Mouse (Mus musculus) spleen, postnatal 14 days (tissue): ENCODE measurements around the gene Fam181a.

Experiments used
- DNase-seq, 2 experiments: peaks; one replicate each; pipeline ENCODE4 v3.0.0; 2021 to 2022; ENCODE audit warnings: low spot score in 2 of 2

The Fam181a gene

GRCm38 (mm10) chr12:103310744-103311267 lies at the start of gene Fam181a:
Gene Fam181a (plus strand): TSS chr12:103310975.
- DNase-seq = no peak

DNA sequence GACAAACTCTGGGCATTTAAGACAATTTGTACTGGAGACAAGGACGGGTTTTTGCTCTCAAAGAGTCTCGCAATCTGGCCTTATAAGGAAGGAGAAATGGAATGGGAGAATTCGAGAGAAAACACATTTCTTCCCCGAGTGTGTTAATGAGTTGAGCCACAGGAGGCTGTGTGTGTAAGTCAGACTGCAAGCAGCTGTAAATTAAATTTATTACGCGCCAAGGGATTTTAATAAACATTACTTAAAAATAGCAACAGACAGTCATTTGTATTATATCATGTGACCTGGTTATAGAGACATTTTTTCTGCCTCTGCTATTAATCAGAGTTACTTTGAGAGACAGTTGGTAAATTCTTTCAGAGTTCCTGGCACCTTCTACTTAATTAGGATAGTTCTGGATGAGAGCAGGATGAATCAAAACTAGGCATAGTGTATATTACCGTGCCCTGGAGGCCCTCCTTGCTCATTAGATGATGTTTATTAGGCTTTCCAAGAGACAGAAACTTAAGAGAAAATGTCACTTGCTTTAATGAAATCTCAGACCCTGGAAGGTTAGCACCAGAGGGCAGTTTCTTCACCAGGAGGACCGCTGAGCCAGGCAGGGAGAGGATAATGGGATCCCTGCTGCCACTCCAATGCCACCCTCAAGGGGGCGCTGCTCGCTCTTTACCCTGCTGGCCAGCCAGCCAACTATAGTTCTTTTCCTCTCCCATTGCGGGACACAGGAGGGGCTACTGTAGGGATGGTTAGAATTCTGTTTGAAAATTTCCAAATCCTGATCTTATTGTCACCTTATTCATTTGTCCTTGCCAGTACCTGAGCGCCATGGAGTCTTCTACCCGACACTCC lies 48.5 kb upstream of the Fam181a start:
- peak in 1 of 2 experiments; percentile 12 for DNase-seq

GRCm38 (mm10) chr12:103266605-103267004 lies 44.2 kb upstream of the Fam181a start:
- no peak for DNase-seq

- DNase-seq = no peak
Observed at GRCm38 (mm10) chr12:103272176-103272575, 38.6 kb upstream of the Fam181a start.

GRCm38 (mm10) chr12:103273051-103273450 lies 37.7 kb upstream of the Fam181a start:
- DNase-seq = peak in 1 of 2 experiments; percentile 12

GRCm38 (mm10) chr12:103273732-103274131 lies 37.0 kb upstream of the Fam181a start:
- DNase-seq = no peak

GRCm38 (mm10) chr12:103276422-103276821 lies 34.4 kb upstream of the Fam181a start:
- no peak for DNase-seq

GRCm38 (mm10) chr12:103281491-103281890 lies 29.3 kb upstream of the Fam181a start:
- no peak for DNase-seq

GRCm38 (mm10) chr12:103281912-103282311 lies 28.9 kb upstream of the Fam181a start:
- DNase-seq = no peak

DNA sequence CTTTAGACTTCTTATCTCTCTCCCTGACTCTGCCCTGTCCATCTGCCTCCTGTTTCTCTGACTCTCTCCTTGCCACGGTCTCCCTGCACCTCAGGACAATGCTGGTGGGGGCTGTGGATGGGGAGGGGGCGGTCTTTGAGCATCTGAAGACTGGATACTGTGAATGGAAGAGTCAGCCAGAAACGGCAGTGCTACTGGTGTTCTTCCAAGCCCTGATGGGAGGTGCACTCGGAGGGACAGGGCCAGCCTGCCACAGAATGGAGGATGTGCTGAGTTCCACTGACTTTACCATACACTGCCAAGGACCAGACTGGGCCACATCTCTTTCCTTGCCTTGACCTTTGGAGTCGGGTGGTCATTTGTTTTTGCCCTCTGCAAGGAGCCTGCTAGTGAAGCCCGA lies 27.8 kb upstream of the Fam181a start:
- DNase-seq = no peak

- DNase-seq = no peak
Observed at GRCm38 (mm10) chr12:103283411-103283810, 27.4 kb upstream of the Fam181a start.

GRCm38 (mm10) chr12:103287276-103287675 lies 23.5 kb upstream of the Fam181a start:
- DNase-seq = no peak

DNA sequence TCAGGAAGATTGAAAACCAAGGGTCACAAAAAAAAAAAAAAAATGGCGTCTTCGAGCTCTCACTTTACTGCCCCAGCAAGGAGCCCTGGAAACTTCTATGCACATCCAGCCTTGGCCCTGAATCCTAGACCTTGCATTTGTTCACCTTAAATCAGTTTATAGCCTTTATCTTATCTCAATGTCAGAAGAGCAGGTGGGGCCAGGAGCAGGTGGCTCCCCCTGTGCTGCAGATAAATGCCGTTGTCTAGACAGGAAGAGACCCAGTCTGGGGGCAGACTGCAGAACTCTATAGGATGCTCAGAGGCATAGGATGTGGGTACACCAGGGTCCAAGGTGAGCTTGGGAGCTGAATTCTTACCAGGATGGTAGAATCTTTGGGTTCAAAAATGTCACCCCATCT lies 18.4 kb upstream of the Fam181a start:
- no peak for DNase-seq

DNA sequence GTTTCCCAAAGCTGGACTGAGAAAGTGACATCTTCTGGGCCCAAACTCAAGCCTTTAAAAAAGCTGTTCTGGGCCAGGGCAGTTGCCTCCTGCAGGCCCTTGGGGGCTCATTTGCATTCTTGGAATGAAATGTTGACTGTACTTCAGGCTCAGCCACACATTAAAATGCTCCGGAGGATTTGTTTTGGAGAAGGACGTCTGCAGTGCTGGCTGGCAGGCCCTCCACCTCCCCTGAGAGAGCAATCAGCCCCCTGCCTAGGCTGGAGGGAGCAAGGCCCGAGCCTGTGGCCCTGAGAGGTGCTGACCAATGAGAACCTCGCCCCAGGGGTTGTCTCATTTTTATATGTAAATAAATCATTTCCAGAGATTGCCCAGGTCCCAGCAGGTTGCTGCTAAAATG lies 14.5 kb upstream of the Fam181a start:
- DNase-seq = no peak

DNA sequence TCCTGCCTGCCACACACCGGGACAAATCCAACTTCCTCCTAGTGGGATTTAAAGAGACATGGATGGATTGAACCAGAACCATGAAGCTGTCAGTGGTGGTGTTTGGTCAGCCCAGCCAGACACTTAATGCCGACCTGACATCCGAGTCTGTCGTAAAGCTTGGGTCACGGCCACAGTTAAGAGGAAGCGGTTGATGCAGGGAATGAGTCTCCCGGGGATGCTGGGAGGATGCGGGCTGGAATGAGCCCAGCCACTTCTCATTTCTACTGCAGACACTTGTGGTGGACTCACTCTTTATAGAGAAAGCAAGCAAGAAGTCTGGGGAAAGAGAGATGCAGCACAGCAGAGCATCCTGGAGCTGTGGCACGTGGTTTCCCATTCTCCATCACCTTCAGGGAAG lies 10.3 kb upstream of the Fam181a start:
- no peak for DNase-seq

GRCm38 (mm10) chr12:103301645-103302044 lies 9.1 kb upstream of the Fam181a start:
- peak in 1 of 2 experiments; percentile 37 for DNase-seq

GRCm38 (mm10) chr12:103302960-103303359 lies 7.8 kb upstream of the Fam181a start:
- no peak for DNase-seq

DNA sequence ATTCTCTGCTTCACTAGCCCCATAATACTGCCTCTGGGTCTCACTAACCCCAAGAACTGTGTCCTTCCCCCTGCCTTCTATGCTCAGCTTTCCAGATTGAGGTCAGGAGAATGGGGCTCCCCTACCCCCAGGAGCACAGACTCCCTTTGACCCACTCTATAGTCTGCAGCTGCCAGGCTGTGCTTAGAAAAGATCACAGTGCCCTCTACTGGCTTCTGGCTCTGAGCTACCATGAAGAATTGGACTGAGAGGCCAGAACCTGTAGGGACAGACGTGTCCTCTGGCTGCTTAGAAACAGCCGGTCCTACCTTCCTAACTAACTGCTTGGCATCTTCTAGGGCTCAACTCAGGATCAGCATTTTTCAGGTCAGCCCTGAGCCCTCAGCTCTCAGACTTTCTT lies 4.6 kb upstream of the Fam181a start:
- no peak for DNase-seq

GRCm38 (mm10) chr12:103306720-103307119 lies 4.1 kb upstream of the Fam181a start:
- DNase-seq = peak in 1 of 2 experiments; percentile 44

GRCm38 (mm10) chr12:103311921-103312320 lies 1.1 kb downstream of the Fam181a start:
- DNase-seq = no peak

- DNase-seq = no peak
Observed at GRCm38 (mm10) chr12:103313274-103313673, 2.5 kb downstream of the Fam181a start.

DNA sequence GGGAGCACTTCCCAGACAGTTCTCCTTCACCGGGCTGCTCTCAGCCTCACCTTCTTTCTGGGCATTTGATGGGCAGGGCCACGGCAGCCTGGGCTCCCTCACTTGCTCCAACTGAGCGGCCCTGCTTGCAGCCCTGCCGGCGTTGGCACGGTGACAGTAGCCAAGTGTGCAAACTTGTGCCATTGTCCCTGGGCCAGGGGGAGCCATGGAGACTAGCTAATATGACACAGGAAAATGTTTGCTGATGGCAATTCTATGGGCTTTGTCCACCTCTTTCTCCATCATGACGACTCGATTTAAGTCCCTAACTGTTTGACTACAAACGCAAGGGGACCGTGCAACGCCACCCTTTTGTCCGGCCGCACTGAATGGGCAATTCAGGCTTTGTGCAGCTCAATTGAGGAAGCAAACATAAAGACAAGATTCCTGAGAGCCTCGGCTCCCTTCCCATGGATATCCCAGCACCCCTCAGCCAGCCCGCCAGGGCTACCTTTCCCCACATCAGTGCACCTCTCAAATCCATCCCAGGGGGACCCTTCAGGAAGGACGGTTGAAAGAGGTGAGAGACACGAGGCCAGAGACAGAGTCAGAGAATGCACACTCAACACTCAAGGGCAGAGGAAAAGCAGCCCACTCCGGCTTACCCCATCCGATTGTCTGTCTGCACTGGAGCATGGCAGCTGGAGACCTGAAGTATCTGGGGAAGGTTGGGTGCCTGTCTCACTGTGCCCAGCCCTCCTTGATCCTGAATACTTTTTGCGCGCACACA lies 3.3 kb downstream of the Fam181a start:
- DNase-seq = no peak
